Mouse (Mus musculus) ovary, postnatal 36 days (tissue): ENCODE data around the gene Ankrd13d.

Experiments used
- DNase-seq: peaks from one replicate; pipeline ENCODE4 v3.0.0; 2022; ENCODE audit warnings: low spot score, mixed read lengths

Ankrd13d gene

GRCm38 (mm10) chr19:4282898-4283553, at the start of gene Ankrd13d:
Gene Ankrd13d, minus strand, starts transcription at chr19:4283137.
- DNase-seq = peak; percentile 87

GRCm38 (mm10) chr19:4332653-4333052, 49.7 kb upstream of the Ankrd13d start:
- no peak for DNase-seq

GRCm38 (mm10) chr19:4331273-4331672, 48.3 kb upstream of the Ankrd13d start:
- no peak for DNase-seq

- DNase-seq = no peak
These were observed 47.7 kb upstream of the Ankrd13d start for GRCm38 (mm10) chr19:4330603-4331002.

GRCm38 (mm10) chr19:4328737-4329304, 45.9 kb upstream of the Ankrd13d start:
- DNase-seq = no peak

GRCm38 (mm10) chr19:4326881-4327280, 43.9 kb upstream of the Ankrd13d start:
- no peak for DNase-seq

GRCm38 (mm10) chr19:4326106-4326505, 43.2 kb upstream of the Ankrd13d start:
- DNase-seq = no peak

GRCm38 (mm10) chr19:4322134-4322533, 39.2 kb upstream of the Ankrd13d start:
- DNase-seq = no peak

GRCm38 (mm10) chr19:4321622-4322021, 38.7 kb upstream of the Ankrd13d start:
- no peak for DNase-seq

GRCm38 (mm10) chr19:4319272-4319671, 36.3 kb upstream of the Ankrd13d start:
- no peak for DNase-seq

- DNase-seq = no peak
These were observed 34.2 kb upstream of the Ankrd13d start for GRCm38 (mm10) chr19:4317181-4317580.

- DNase-seq = no peak
These were observed 32.4 kb upstream of the Ankrd13d start for GRCm38 (mm10) chr19:4315223-4315944.

- no peak for DNase-seq
These were observed 26.8 kb upstream of the Ankrd13d start for GRCm38 (mm10) chr19:4309776-4310185.

- no peak for DNase-seq
These were observed 26.4 kb upstream of the Ankrd13d start for GRCm38 (mm10) chr19:4309302-4309701.

GRCm38 (mm10) chr19:4306190-4306577, 23.2 kb upstream of the Ankrd13d start, which contains the start of gene Grk2:
Gene Grk2, minus strand, starts transcription at chr19:4306222.
- peak; percentile 85 for DNase-seq

- peak; percentile 55 for DNase-seq
These were observed 22.7 kb upstream of the Ankrd13d start for GRCm38 (mm10) chr19:4305491-4306189.

- no peak for DNase-seq
These were observed 22.0 kb upstream of the Ankrd13d start for GRCm38 (mm10) chr19:4304871-4305321.

GRCm38 (mm10) chr19:4304251-4304821, 21.4 kb upstream of the Ankrd13d start:
- DNase-seq = no peak

- no peak for DNase-seq
These were observed 20.7 kb upstream of the Ankrd13d start for GRCm38 (mm10) chr19:4303640-4303995.

- DNase-seq = no peak
These were observed 20.2 kb upstream of the Ankrd13d start for GRCm38 (mm10) chr19:4302936-4303639.
